Comparison of ENCODE assay signal across 8 mouse cellular contexts in genomic region chr10:14045745-14046144, GRCm38 (mm10).
DNase-seq lines count a peak whose midpoint lies in the region; ATAC-seq and TF ChIP-seq lines count a peak whose summit lies in the region.
"Had no signal": no experiment of that assay in that cellular context is flagged by ENCODE, and none has a peak within 500 bp of the region (broad histone marks: within the 10 kb centered on the region; RNA-seq: fewer than 3 reads in every experiment).

No protein-coding gene starts in this region.

- no peak overlapping the region for H3K4me3 ChIP-seq in heart, embryonic 12.5 days
- H3K4me3 ChIP-seq: erythroblast, embryonic 14.5 days had no signal

- TF ChIP-seq CTCF in Patski (IDR thresholded peaks at IDR 0.05), result no peak

- 29% methylated on average over 4 of the region's 4 CpGs for WGBS in heart, embryonic 12.5 days

- no peak overlapping the region for H3K9ac ChIP-seq in heart, embryonic 12.5 days

- CTCF ChIA-PET in Patski (lab: Charles Lee), result interaction anchor here (0.9 to 1.4 kb wide), 4 partner anchors 9 to 154 kb away, joined by 3 read pairs; no protein-coding TSS in a partner anchor

- peak; percentile 30 for DNase-seq in kidney, postnatal 10 days
- no peak for DNase-seq in kidney, adult 9 months
- no peak for DNase-seq in Patski (ENCODE audit: low read depth, low spot score)
- peak; percentile 78 for DNase-seq in splenic B cell, adult 2 months (ENCODE audit: low read depth, low spot score)
- DNase-seq in cerebellum, postnatal 4 days (ENCODE audit: low spot score in 2 of 2), result no peak

- in situ Hi-C loops in Patski (cut with MboI; ENCODE audit: low pct_unique_long_range_greater_than_20kb), result loop anchor here (10.0 kb wide), 1 partner anchor 481 kb away; no protein-coding TSS in a partner anchor

- H3K4me1 ChIP-seq in heart, embryonic 12.5 days (replicated peaks), result peaks cover 65% of the 10 kb centered on the region

- POLR2A ChIA-PET in Patski (lab: Charles Lee), result interaction anchor here (0.5 to 1.0 kb wide), 3 partner anchors 24 to 476 kb away, joined by 3 to 4 read pairs (median 3); no protein-coding TSS in a partner anchor

- ATAC-seq in Patski, result peak; percentile 66
- no peak for ATAC-seq in heart, embryonic 12.5 days (ENCODE audit: insufficient number of reproducible peaks, low FRiP score)
- no peak for ATAC-seq in erythroid progenitor cell, adult 5-6 weeks (replicated peaks; ENCODE audit: low FRiP score, poor library complexity, severe bottlenecking)

- H3K9me3 ChIP-seq in heart, embryonic 12.5 days (replicated peaks), result no peaks in the 10 kb centered on the region

- H3K36me3 ChIP-seq in heart, embryonic 12.5 days, result no peaks in the 10 kb centered on the region
- no peaks in the 10 kb centered on the region for H3K36me3 ChIP-seq in splenic B cell, adult 2 months (ENCODE audit: control insufficient read depth, insufficient read depth, low read length, poor library complexity, severe bottlenecking)

- H3K27ac ChIP-seq in heart, embryonic 12.5 days (ENCODE audit: poor library complexity, severe bottlenecking), result peak overlapping the region; percentile 74

- H3K4me2 ChIP-seq in heart, embryonic 12.5 days, result no peak overlapping the region

- no peaks in the 10 kb centered on the region for H3K27me3 ChIP-seq in Patski
- no peaks in the 10 kb centered on the region for H3K27me3 ChIP-seq in heart, embryonic 12.5 days (replicated peaks)
- no peaks in the 10 kb centered on the region for H3K27me3 ChIP-seq in splenic B cell, adult 2 months (ENCODE audit: control insufficient read depth, insufficient read depth, low read length, poor library complexity, severe bottlenecking)

Comparison
In these comparisons a context has a peak if more than half of its experiments do, and no peak if none do; other contexts are left out.
1. DNase-seq: peak in kidney, postnatal 10 days (single experiment) and splenic B cell, adult 2 months (single experiment); none in kidney, adult 9 months (single experiment), Patski (single experiment) and cerebellum, postnatal 4 days (0 of 2).